Mouse (Mus musculus) C2C12 (cell line): ENCODE measurements around the gene Mt4. TPM values are rescaled to one million over a fixed set of nuclear protein-coding genes. Genes with fewer than 3 reads are reported as not detected.

Experiments
- H3K27me3 ChIP-seq: one replicate; pipeline ENCODE4 v1.6.1; 2011; ENCODE audit not compliant: control insufficient read depth, insufficient read depth, insufficient read length
- H3K36me3 ChIP-seq: one replicate; pipeline ENCODE4 v1.6.1; 2011; ENCODE audit not compliant: control insufficient read depth, insufficient read depth
- H3K4me3 ChIP-seq: one replicate; pipeline ENCODE4 v1.5.1; 2011; ENCODE audit warnings: mild to moderate bottlenecking, control low read depth; ENCODE audit not compliant: poor library complexity, insufficient read depth, severe bottlenecking
- H3K79me2 ChIP-seq: one replicate; pipeline ENCODE4 v1.6.1; 2011; ENCODE audit not compliant: control insufficient read depth, insufficient read depth
- H3K79me3 ChIP-seq: one replicate; pipeline ENCODE4 v1.6.1; 2011; ENCODE audit warnings: low read depth, control low read depth
- H3ac ChIP-seq: one replicate; pipeline ENCODE3; 2011; ENCODE audit warnings: low read depth; ENCODE audit not compliant: control insufficient read depth, insufficient read length
- CEBPB ChIP-seq: IDR thresholded peaks from one replicate; pipeline ENCODE4 v1.6.1; 2011; ENCODE audit warnings: low read depth, mild to moderate bottlenecking, control low read depth, moderate library complexity
- CTCF ChIP-seq: IDR thresholded peaks from one replicate; pipeline ENCODE4 v1.5.1; 2011; ENCODE audit not compliant: control insufficient read depth, insufficient read depth, insufficient read length
- FOSL1 ChIP-seq: IDR thresholded peaks from one replicate; pipeline ENCODE4 v1.8.0; 2011; ENCODE audit warnings: mild to moderate bottlenecking, low read length; ENCODE audit not compliant: poor library complexity, insufficient read depth, severe bottlenecking
- MAX ChIP-seq: IDR thresholded peaks from one replicate; pipeline ENCODE4 v1.6.1; 2011; ENCODE audit warnings: mild to moderate bottlenecking, control low read depth
- MYOD1 ChIP-seq: IDR thresholded peaks from one replicate; pipeline ENCODE4 v1.6.1; 2011; ENCODE audit warnings: low read depth; ENCODE audit not compliant: control insufficient read depth, insufficient read length
- MYOG ChIP-seq: IDR thresholded peaks from one replicate; pipeline ENCODE4 v1.6.1; 2011; ENCODE audit not compliant: control insufficient read depth, insufficient read length; ENCODE audit errors: extremely low read depth
- USF1 ChIP-seq: IDR thresholded peaks from one replicate; pipeline ENCODE4 v1.6.1; 2011; ENCODE audit warnings: low read depth, mild to moderate bottlenecking, control low read depth, moderate library complexity
- polyA plus RNA-seq: library from polyadenylated mRNA; unstranded; fragments of >200 nt; fragmentation: generic; extraction: Trizol; gene quantifications from one replicate; pipeline ENCODE4 v1.2.1, GENCODE M21; 2012; ENCODE audit warnings: missing spikeins

The Mt4 gene
- polyA plus RNA-seq, 1 experiment, result 0.26 TPM

GRCm38 (mm10) chr8:94109835-94110234 lies 27.2 kb upstream of the Mt4 start:
- Histone ChIP-seq H3K79me2 (no peaks in the 10 kb centered on the region), H3K79me3 (no peaks in the 10 kb centered on the region), H3K4me3 (no peak overlapping the region), H3ac (no peak overlapping the region), H3K27me3 (no peaks in the 10 kb centered on the region), H3K36me3 (no peaks in the 10 kb centered on the region)
- no peak for TF ChIP-seq USF1
- TF ChIP-seq MYOG, result no peak
- TF ChIP-seq CTCF, result no peak
- TF ChIP-seq MYOD1, result no peak
- TF ChIP-seq MAX, result no peak
- TF ChIP-seq FOSL1, result no peak
- no peak for TF ChIP-seq CEBPB

DNA sequence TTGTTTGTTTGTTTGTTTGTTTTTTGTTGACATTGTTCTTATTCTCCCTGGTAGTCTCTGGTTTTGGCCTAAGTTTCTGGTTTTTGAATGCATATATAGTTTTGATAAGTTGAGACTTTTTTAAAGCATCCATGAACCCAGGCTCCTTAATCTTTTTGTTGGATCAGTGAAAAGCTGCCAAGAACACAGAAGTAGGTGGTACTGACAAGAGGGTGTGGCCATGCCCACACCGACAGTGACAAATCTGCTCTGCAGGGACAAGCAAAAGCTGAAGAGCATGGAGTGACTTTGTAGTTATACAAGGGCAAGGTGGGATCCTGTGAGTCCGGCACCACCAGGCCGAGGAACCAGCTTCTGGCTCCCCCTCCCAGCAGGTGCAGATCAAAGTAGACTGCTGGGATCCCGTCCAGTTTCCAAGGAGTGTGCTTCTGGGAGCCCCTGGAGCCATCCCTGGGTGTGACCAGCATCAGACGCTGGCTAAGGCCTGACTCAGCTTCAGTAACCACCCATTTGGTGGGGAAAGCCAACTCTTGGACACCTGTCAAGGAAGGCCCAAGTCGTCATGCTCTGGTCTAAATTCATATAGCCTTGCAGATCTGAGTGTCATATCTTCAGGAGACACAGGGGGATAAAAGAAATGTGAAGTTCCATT lies 26.3 kb upstream of the Mt4 start:
- no peaks in the 10 kb centered on the region for H3K36me3 ChIP-seq
- H3ac ChIP-seq, result no peak overlapping the region
- no peaks in the 10 kb centered on the region for H3K27me3 ChIP-seq
- no peak for TF ChIP-seq CTCF
- no peak for TF ChIP-seq CEBPB
- TF ChIP-seq MYOD1, result no peak
- TF ChIP-seq MAX, result no peak
- no peak for TF ChIP-seq MYOG
- no peak for TF ChIP-seq FOSL1
- no peak for TF ChIP-seq USF1
- H3K79me3 ChIP-seq, result no peaks in the 10 kb centered on the region
- no peaks in the 10 kb centered on the region for H3K79me2 ChIP-seq
- H3K4me3 ChIP-seq, result no peak overlapping the region

DNA sequence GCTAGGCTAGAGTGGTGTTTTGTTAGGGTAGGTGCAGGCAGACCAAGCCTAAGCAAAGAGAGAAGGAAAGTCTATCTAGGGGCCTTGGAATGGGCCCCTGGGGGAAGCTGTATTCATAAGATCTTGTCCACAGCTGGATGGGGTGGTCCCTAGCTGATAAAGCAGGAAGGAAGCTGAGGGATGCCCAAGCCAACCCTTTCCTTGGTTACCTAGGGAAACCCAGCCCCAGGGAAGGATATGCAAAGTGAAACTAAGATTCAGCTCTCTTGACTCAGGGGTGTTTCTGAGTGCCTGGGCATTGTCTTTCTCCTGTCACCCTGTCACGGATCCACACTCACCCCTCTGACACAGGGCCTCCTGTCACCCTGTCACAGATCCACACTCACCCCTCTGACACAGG lies 23.6 kb upstream of the Mt4 start:
- Histone ChIP-seq H3K27me3 (no peaks in the 10 kb centered on the region), H3ac (no peak overlapping the region), H3K79me2 (no peaks in the 10 kb centered on the region), H3K36me3 (no peaks in the 10 kb centered on the region), H3K4me3 (no peak overlapping the region), H3K79me3 (no peaks in the 10 kb centered on the region)
- TF ChIP-seq CTCF, result no peak
- TF ChIP-seq USF1, result no peak
- TF ChIP-seq MYOG, result no peak
- no peak for TF ChIP-seq FOSL1
- no peak for TF ChIP-seq MAX

- Histone ChIP-seq H3K79me2 (no peaks in the 10 kb centered on the region), H3K4me3 (no peak overlapping the region), H3K36me3 (no peaks in the 10 kb centered on the region), H3K27me3 (no peaks in the 10 kb centered on the region), H3K79me3 (no peaks in the 10 kb centered on the region), H3ac (no peak overlapping the region)
- no peak for TF ChIP-seq FOSL1
- no peak for TF ChIP-seq CTCF
- no peak for TF ChIP-seq CEBPB
- TF ChIP-seq USF1, result no peak
- no peak for TF ChIP-seq MYOD1
- TF ChIP-seq MAX, result no peak
- no peak for TF ChIP-seq MYOG
These were observed 23.0 kb upstream of the Mt4 start for GRCm38 (mm10) chr8:94113972-94114371.

DNA sequence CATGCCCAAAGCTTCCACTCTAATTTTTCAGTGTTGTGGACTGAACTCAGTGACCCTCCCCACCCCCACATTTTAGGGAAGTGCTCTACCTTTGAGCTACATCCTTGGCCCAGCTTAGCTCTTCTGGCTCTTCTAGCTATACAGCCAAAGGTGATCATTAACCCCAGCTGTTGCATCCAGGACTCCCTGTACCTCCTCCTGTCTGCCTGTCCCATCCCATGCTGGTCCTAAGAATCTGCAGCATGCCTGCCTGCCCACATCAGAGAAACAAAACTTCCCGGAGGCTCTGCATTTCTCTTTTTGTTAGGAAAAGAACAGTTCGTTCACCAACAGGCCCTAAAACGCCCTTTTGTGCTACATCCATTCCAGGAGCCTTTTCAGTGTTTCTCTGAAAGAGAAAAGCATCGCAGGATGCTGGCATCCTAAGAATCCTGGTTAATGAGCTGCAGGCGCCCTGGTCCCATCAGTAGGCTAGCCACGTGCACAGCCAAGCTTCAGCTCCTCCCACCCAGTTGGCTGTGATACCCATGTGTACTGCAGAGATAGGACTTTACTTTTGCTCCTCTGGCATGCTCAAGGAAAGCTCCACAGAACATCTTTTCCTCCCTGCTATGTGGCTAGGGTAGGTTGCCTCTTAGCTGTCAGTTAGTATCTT lies 18.1 kb upstream of the Mt4 start:
- Histone ChIP-seq H3K4me3 (no peak overlapping the region), H3ac (no peak overlapping the region), H3K36me3 (no peaks in the 10 kb centered on the region), H3K79me2 (no peaks in the 10 kb centered on the region), H3K27me3 (no peaks in the 10 kb centered on the region), H3K79me3 (no peaks in the 10 kb centered on the region)
- TF ChIP-seq CTCF, result no peak
- no peak for TF ChIP-seq USF1
- TF ChIP-seq MAX, result no peak
- TF ChIP-seq FOSL1, result no peak
- no peak for TF ChIP-seq MYOG
- TF ChIP-seq MYOD1, result no peak
- no peak for TF ChIP-seq CEBPB

DNA sequence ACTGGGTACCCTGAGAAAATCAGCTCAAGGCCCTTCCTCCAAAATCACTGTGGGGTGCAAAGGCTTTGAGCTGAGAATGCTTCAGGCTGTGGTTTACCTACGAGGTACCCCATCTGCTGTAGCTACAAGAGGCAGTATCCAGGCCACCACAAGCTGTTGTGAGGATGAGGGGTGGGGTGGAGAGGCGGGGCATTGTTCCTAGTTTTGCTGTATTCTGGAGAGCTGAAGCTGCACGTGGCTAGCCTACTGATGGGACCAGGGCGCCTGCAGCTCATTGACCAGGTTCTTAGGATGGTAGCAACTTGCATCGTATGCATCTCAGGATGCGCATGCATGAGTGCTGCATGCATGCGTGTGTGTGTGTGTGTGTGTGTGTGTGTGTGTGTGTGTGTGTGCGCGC lies 15.4 kb upstream of the Mt4 start:
- Histone ChIP-seq H3K36me3 (no peaks in the 10 kb centered on the region), H3ac (no peak overlapping the region), H3K4me3 (no peak overlapping the region), H3K27me3 (no peaks in the 10 kb centered on the region), H3K79me3 (no peaks in the 10 kb centered on the region), H3K79me2 (no peaks in the 10 kb centered on the region)
- TF ChIP-seq MYOG (no peak), FOSL1 (no peak), CTCF (no peak), USF1 (no peak), MAX (no peak), MYOD1 (no peak), CEBPB (no peak)
